Comparison of ENCODE assay signal across 9 mouse cellular contexts in genomic region chr8:94362607-94363239, GRCm38 (mm10). TPM values are rescaled to one million over a fixed set of nuclear protein-coding genes. Genes with fewer than 3 reads are reported as not detected.
A peak's percentile ranks its signal among the peaks of the same experiment; 100 is the strongest.
DNase-seq lines count a peak whose midpoint lies in the region; ATAC-seq and TF ChIP-seq lines count a peak whose summit lies in the region.
"Had no signal": no experiment of that assay in that cellular context is flagged by ENCODE, and none has a peak within 500 bp of the region (broad histone marks: within the 10 kb centered on the region; RNA-seq: fewer than 3 reads in every experiment).

No protein-coding gene starts in this region.

- no peak overlapping the region for H3K4me2 ChIP-seq in hindbrain, postnatal 0 days (ENCODE audit: low read depth, low read length)
- H3K4me2 ChIP-seq in hindbrain, embryonic 11.5 days (replicated peaks; ENCODE audit: low read depth, low read length), result no peak overlapping the region
- no peak overlapping the region for H3K4me2 ChIP-seq in forebrain, embryonic 14.5 days (ENCODE audit: low read length)

- 0 out of 2 replicates have a peak overlapping the region, but pooled peaks have one; percentile 21 for H3K27ac ChIP-seq in hindbrain, postnatal 0 days
- no peak overlapping the region for H3K27ac ChIP-seq in hindbrain, embryonic 11.5 days (ENCODE audit: low read depth, low read length)
- H3K27ac ChIP-seq in forebrain, embryonic 14.5 days (ENCODE audit: low read depth, low read length), result no peak overlapping the region

- no peak overlapping the region for H3K4me3 ChIP-seq in hindbrain, postnatal 0 days (ENCODE audit: low read length)
- no peak overlapping the region for H3K4me3 ChIP-seq in hindbrain, embryonic 11.5 days (ENCODE audit: low read depth, low read length)
- no peak overlapping the region for H3K4me3 ChIP-seq in forebrain, embryonic 14.5 days (ENCODE audit: low read depth, low read length)

- H3K4me1 ChIP-seq in hindbrain, postnatal 0 days (ENCODE audit: insufficient read depth, low read length), result 0 out of 2 replicates have a peak, but pooled peaks cover 9% of the 10 kb centered on the region
- H3K4me1 ChIP-seq in hindbrain, embryonic 11.5 days (replicated peaks; ENCODE audit: control insufficient read depth, insufficient read depth, low read length), result no peaks in the 10 kb centered on the region
- no peaks in the 10 kb centered on the region for H3K4me1 ChIP-seq in forebrain, embryonic 14.5 days (ENCODE audit: control insufficient read depth, insufficient read depth, low read length)

- no peaks in the 10 kb centered on the region for H3K27me3 ChIP-seq in hindbrain, postnatal 0 days (ENCODE audit: insufficient read depth, low read length)
- no peaks in the 10 kb centered on the region for H3K27me3 ChIP-seq in hindbrain, embryonic 11.5 days (ENCODE audit: control insufficient read depth, insufficient read depth, low read length)
- H3K27me3 ChIP-seq in forebrain, embryonic 14.5 days (replicated peaks; ENCODE audit: control insufficient read depth, insufficient read depth, low read length), result no peaks in the 10 kb centered on the region

- no peak for DNase-seq in hindbrain, postnatal 0 days (ENCODE audit: low spot score)
- no peak for DNase-seq in hindbrain, embryonic 11.5 days (ENCODE audit: low spot score)
- peak; percentile 28 for DNase-seq in adrenal gland, postnatal 25 days
- DNase-seq in heart, postnatal 14 days, result peak; percentile 66 to 75
- peak; percentile 82 for DNase-seq in lung, postnatal 10 days
- no peak for DNase-seq in thymus, adult 18-20 months
- no peak for DNase-seq in forebrain, embryonic 14.5 days (ENCODE audit: low spot score)
- no peak for DNase-seq in thymus, postnatal 4 days

- ATAC-seq in hindbrain, postnatal 0 days, result no peak
- no peak for ATAC-seq in hindbrain, embryonic 11.5 days (ENCODE audit: low FRiP score)
- no peak for ATAC-seq in forebrain, embryonic 14.5 days

- intact Hi-C loops in heart, postnatal 14 days (cut with DNase I), result loop anchor here (1.0 kb wide), 1 partner anchor 24 kb away; the partner anchor contains the start of gene Herpud1

- no peak for TF ChIP-seq CTCF in hindbrain, postnatal 0 days (IDR thresholded peaks at IDR 0.05; ENCODE audit: low read depth)

- H3K9ac ChIP-seq in hindbrain, postnatal 0 days (replicated peaks; ENCODE audit: low read length), result no peak overlapping the region
- no peak overlapping the region for H3K9ac ChIP-seq in hindbrain, embryonic 11.5 days (ENCODE audit: low read depth, low read length)
- no peak overlapping the region for H3K9ac ChIP-seq in forebrain, embryonic 14.5 days (ENCODE audit: low read length)

- no peaks in the 10 kb centered on the region for H3K9me3 ChIP-seq in hindbrain, postnatal 0 days (ENCODE audit: low read length)
- H3K9me3 ChIP-seq in hindbrain, embryonic 11.5 days (ENCODE audit: control insufficient read depth, low read length), result no peaks in the 10 kb centered on the region
- no peaks in the 10 kb centered on the region for H3K9me3 ChIP-seq in forebrain, embryonic 14.5 days (replicated peaks; ENCODE audit: control insufficient read depth, low read length)

- 85% methylated on average over 7 of the region's 7 CpGs for WGBS in hindbrain, postnatal 0 days
- WGBS in hindbrain, embryonic 11.5 days, result 82% methylated on average over 7 of the region's 7 CpGs
- WGBS in forebrain, embryonic 14.5 days, result 71% methylated on average over 7 of the region's 7 CpGs

- no peaks in the 10 kb centered on the region for H3K36me3 ChIP-seq in hindbrain, postnatal 0 days (ENCODE audit: insufficient read depth, low read length)
- H3K36me3 ChIP-seq in hindbrain, embryonic 11.5 days (ENCODE audit: control insufficient read depth, insufficient read depth, low read length), result no peaks in the 10 kb centered on the region
- H3K36me3 ChIP-seq in forebrain, embryonic 14.5 days (ENCODE audit: control insufficient read depth, insufficient read depth, low read length), result no peaks in the 10 kb centered on the region

RNA-seq across cellular contexts. Expression of gene Herpud1, which starts 23.5 kb away (rescaled TPM):
- 87.1 and 87.9 TPM in 2 replicates for total RNA-seq in hindbrain, postnatal 0 days (2014; rRNA removed)
- 65.2 and 65.6 TPM in 2 replicates for polyA plus RNA-seq in hindbrain, postnatal 0 days (2015; fragmentation: Nextera tagmentation; extraction: Ambion mirVana)
- polyA plus RNA-seq in hindbrain, embryonic 11.5 days (2014; fragmentation: Nextera tagmentation; extraction: Ambion mirVana), result 60.8 and 61.0 TPM in 2 replicates
- total RNA-seq in adrenal gland, postnatal 25 days (2021), result 98.9 and 118 TPM in 2 replicates
- 100 to 1,000 TPM; 168 to 178 TPM for total RNA-seq in heart, postnatal 14 days (2021)
- polyA plus RNA-seq in forebrain, embryonic 14.5 days (2014; fragmentation: Nextera tagmentation; extraction: Ambion mirVana), result 62.6 and 72.3 TPM in 2 replicates

RNA-seq across cellular contexts. Expression of gene Slc12a3, which starts 33.7 kb away (rescaled TPM):
- total RNA-seq in hindbrain, postnatal 0 days (2014; rRNA removed), result 0.05 TPM in 1 of 2 replicates, not detected in the other
- 0.06 and 0.21 TPM in 2 replicates for polyA plus RNA-seq in hindbrain, postnatal 0 days (2015; fragmentation: Nextera tagmentation; extraction: Ambion mirVana)
- polyA plus RNA-seq in hindbrain, embryonic 11.5 days (2014; fragmentation: Nextera tagmentation; extraction: Ambion mirVana), result 0.06 TPM in 1 of 2 replicates, not detected in the other
- total RNA-seq in adrenal gland, postnatal 25 days (2021), result 0.09 and 0.29 TPM in 2 replicates
- total RNA-seq in heart, postnatal 14 days (2021), result under 1 TPM; 0.22 to 0.88 TPM
- not detected in 2 replicates for polyA plus RNA-seq in forebrain, embryonic 14.5 days (2014; fragmentation: Nextera tagmentation; extraction: Ambion mirVana)
- total RNA-seq: MEL had no signal

Comparison
In these comparisons a context has a peak if more than half of its experiments do, and no peak if none do; other contexts are left out.
1. DNase-seq: peak in adrenal gland, postnatal 25 days (single experiment), heart, postnatal 14 days (2 of 2) and lung, postnatal 10 days (single experiment); none in hindbrain, postnatal 0 days (single experiment), hindbrain, embryonic 11.5 days (single experiment), thymus, adult 18-20 months (0 of 2), forebrain, embryonic 14.5 days (single experiment) and thymus, postnatal 4 days (single experiment).